Mouse (Mus musculus): ENCODE measurements around the gene Plekhg3.

Plekhg3 gene

DNA sequence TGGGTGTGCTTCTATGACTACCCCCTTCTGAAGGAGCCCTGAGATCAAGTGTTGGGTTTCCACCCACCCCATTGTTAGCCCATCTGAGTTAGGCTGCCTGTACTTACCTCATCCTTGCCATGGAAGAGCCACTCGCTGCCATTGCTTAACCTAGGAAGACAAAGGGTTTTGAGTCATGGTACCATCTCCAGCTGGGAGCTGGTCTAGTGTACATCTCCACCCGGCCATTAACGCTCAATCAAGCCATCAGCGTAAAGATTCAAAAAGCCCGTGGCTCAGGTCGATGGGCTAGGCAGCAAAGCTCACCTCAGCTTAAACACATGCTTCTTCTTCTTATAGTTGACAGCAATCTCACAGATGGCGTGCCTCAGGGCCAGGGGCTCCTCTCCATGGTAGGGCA is 52.8 kb downstream of the Plekhg3 start:
- no peak for DNase-seq (ENCODE audit: low read depth, low spot score)

DNA sequence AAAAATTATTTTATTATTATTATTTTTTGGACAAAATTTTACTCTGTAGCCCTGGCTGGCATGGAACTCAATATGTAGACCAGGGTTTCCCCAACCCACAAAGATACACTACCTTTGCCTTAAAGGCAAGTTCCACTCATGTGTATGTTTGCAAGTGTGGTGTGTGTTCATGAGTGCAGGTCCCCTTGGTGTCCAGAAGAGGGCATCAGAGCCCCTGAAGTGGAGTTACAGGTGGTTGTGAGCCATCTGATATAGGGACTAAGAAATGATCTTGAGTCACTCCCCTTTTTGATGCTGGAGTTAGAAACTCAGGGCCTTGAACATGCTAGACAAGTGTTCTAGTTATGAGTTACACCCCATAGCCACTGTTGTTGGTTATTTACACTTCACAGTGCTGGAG is 54.3 kb downstream of the Plekhg3 start:
- no peak for DNase-seq (ENCODE audit: low read depth, low spot score)

DNA sequence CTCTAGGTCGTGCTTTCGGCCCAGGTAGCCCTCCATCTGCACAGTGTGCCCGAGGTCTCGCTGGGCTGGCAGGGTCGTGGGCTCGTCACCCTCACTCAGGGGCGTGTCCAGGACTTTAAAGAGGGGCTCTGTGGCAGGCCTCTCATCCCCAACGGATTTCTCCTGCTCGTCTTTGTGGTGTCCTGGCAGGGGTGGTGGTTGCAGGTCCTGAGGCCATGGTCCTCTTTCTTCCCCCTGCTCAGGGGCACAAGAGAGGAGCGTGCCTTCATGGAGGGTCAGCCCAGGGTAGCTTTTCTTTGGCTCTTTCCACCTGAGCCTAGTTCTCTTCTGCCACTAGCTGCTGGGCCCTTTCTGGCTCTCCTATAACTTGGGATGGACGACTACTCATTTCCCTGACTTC is 56.7 kb downstream of the Plekhg3 start:
- no peak for DNase-seq (ENCODE audit: low read depth, low spot score)

- no peak for DNase-seq (ENCODE audit: low read depth, low spot score)
Measured at GRCm38 (mm10) chr12:76589531-76589930, 58.8 kb downstream of the Plekhg3 start.

DNA sequence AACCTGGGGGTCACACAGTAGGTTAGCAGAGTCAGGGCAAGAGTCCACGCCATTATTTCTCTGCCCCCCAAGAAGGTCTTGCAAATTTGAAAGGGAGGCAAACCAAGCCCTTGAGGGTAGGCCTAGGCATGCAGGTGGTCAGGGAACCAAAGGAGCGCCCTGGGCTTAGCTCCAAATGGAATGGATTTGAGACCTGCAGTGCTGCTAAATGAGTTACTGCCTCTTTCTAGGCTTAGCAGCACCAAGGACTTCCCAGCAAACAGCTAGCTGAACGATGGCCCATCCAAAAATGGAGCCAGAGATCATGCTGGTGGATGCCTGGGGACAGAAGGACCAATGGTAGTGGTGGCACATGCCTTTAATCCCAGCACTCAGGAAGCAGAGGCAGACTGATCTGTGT is 60.3 kb downstream of the Plekhg3 start:
- DNase-seq (ENCODE audit: low read depth, low spot score) = no peak

DNA sequence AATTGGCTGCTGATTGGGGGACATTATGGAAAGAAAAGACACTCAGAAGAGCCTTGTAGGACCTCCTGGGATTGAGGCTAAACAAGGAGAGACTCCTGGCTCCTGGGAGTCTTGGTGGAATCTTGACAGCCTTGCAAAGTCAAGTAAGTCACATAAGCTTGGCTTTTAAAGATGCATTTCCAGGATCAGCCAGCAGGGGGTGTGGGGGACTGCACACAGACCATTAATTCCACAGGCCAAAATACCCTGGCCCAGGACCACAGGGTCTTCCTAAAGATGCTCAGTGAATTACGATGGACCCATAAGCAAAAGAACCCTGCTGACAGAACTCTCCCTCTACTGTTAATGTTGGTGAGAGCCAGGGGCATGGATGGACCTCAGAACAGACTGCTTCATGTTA is 61.5 kb downstream of the Plekhg3 start:
- no peak for DNase-seq (ENCODE audit: low read depth, low spot score)

GRCm38 (mm10) chr12:76593254-76593653 is 62.6 kb downstream of the Plekhg3 start:
- DNase-seq (ENCODE audit: low read depth, low spot score) = no peak

DNA sequence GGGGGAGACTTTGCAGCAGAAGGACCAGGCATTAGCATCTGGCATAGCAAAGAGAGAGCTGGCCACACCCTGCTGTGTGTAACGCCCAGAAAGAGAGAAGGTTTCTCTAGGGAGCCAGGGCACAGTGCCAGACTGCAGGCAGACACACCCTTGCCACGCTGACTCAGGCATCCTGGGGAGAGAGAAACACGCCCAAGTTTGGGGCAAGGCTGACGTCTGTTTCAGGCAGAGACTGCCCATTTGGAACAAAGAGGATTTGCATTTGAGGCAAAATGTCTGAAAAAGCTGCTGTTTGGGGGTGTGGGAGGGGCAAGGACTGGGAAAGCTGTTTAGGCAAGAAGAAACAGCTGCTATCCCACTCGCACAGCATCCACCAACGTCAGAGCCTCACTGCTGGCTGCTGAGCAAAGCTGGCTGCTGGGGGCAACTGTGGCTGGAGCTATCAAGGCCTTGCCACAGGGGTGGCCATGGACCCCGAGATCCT is 63.2 kb downstream of the Plekhg3 start:
- DNase-seq (ENCODE audit: low read depth, low spot score) = no peak

DNA sequence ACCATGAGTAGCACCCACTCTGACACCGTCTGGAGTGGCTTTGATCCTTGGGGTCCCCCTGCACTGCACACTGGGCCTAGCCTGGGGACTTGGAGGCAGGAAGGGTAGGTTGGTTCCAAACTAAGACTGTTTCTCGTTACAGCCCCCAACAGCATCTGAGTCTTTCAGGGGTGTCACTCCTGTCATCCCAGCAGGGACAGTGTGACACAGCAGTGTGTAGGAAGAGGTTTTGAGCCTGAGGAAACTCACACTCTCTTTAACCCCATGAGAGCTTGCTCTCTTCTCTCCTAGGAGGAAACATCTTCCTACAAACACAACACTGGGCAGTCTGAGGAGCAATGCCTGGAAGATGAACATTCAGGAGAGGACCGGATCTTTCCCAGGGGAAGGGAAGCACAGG is 63.9 kb downstream of the Plekhg3 start:
- DNase-seq (ENCODE audit: low read depth, low spot score) = no peak

DNA sequence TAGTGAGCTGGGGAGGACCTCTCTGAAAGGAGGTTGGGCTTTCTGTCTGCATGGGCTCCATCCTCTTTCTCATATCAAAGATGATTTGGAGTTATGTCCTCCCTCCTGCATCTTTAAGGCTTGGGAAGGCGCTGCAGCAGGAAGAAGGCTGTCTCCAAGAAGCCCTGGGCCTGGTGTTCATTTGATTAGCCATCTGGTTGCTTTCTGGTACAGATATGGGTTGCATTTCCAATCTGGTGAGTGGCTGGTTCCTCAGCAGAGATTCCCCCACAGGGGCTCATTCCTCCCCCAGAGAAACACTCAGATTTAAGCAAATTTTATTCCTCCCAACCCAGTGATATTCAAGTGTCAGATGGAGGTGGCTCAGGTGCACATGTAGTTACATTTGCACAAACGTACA is 65.1 kb downstream of the Plekhg3 start:
- no peak for DNase-seq (ENCODE audit: low read depth, low spot score)

DNA sequence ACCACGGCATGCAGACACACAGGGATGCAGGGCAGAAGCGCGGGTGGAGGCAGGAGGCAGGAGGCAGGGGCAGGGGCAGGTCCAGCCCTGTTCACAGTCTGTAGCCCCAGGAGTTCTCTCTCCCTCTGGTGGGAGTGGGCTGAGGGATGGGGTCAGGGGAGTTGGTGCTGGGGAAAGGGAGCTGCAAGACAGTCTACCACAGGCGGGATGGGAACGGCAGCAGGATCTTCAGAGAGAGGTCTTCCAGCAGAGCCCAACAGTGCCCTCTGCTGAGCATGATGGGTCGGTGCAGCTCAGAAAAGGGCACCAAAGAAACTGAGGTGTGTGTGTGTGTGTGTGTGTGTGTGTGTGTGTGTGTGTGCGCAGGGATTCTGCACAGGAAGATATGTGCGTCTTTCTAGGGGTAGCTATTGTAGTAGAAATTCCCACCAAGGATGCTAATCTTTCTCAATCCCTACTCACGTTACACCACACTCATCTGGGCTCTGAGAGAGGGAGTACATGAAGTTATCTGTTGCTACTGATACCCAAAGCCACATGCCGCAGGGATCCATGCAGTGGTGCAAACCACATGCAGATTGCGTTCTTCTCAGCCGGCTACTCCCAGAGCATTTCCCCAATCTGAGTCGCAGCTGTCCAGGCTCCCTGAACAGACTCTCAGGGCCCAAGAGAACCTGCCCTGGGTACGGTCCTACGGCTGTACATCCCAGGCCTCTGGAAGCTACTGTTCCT is 65.8 kb downstream of the Plekhg3 start:
- DNase-seq (ENCODE audit: low read depth, low spot score) = no peak

- no peak for DNase-seq (ENCODE audit: low read depth, low spot score)
Measured at GRCm38 (mm10) chr12:76597577-76598100, 66.9 kb downstream of the Plekhg3 start.

DNA sequence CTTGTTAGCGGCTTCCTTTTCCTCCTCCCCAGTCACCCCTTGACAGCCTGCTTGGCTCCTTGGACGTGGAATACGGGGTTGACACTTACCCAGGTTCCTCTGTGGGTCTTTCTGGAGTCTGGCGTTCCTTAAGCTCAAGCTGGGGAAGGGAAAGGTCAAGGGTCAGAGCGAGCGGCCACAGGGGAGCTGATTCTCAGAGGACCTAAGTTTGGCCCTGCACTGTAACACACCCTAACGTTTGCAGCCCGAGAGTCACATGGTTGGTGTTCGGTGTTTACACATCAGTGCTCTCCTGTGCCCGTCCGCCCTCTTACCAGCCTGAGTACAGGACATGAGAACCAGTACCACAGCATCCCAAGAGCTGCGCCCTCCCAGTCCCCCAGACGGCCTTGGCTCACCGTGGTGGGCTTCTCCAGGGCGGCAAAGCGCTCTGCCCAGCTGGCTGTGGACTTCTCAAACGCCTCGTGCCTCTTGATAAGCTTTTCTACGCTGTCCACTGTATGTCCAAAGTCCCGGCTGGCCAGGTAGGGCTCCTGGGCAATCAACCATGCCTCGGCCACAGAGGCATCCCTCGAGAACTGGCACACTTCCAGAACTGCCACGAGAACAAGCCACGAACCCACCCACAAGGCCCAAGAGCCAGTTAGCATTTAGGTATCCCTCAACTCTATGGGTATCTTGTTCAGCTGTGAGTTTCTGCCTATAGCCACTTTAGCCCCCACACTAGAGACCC is 67.7 kb downstream of the Plekhg3 start:
- DNase-seq (ENCODE audit: low read depth, low spot score) = no peak

GRCm38 (mm10) chr12:76603779-76604178 is 73.1 kb downstream of the Plekhg3 start:
- no peak for DNase-seq (ENCODE audit: low read depth, low spot score)

DNA sequence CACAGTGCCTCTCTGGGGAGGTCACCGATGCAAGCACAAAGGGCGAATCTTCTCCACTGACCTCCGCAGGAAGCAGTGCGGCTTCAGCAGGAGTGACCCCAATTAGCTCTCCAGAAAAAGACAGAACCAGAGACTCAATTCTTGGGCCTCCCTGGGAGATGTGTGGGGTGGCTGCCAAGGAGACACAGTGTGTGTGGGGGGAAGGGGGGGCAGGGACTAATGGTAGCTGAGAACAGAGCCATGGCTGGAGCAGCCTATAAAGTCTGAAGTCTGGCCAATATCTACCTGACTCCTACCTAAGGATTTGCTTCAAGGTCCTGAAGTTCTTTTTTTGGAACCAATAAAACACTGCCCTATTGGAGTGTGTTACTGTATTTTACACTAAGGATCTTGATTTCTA is 73.9 kb downstream of the Plekhg3 start:
- no peak for DNase-seq (ENCODE audit: low read depth, low spot score)

DNA sequence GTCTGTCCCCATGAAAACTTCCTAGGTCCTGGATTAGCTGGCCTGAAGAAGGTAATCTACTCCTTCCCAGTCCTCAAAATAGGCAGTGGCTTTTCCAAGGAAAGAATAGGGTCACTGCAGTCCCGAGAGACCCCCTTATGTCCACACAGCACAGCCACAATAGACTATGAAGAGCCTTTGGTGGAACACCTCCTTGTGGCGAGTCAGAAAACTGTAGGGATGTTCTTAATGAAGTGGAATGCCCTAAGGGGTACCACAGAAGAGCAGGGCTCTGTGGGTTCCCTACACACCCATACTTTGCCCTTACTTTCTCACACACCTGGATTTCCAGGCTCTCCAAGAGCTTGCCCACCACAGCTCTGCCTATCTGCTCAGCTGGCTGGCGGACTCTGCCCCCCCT is 75.1 kb downstream of the Plekhg3 start:
- DNase-seq (ENCODE audit: low read depth, low spot score) = no peak

DNA sequence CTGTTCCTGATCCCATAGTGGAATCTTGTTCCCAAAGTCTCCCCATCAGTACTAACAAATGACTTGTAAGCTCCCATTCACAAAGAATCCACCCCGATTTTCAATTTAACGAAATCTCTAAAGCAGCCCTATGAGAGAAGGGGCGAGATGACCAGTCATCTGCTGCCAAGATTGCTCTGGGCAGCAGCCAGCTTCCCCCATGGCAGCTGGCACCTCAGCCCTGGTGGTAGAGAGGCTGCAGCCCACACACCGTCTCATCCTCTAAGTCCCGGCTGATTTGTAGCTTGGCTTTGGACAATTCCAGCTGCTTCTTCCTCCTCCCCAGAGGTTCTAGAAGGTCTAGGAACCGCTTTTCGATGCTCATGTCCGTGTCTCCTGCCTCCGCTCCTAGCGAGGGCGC is 77.5 kb downstream of the Plekhg3 start:
- no peak for DNase-seq (ENCODE audit: low read depth, low spot score)

DNA sequence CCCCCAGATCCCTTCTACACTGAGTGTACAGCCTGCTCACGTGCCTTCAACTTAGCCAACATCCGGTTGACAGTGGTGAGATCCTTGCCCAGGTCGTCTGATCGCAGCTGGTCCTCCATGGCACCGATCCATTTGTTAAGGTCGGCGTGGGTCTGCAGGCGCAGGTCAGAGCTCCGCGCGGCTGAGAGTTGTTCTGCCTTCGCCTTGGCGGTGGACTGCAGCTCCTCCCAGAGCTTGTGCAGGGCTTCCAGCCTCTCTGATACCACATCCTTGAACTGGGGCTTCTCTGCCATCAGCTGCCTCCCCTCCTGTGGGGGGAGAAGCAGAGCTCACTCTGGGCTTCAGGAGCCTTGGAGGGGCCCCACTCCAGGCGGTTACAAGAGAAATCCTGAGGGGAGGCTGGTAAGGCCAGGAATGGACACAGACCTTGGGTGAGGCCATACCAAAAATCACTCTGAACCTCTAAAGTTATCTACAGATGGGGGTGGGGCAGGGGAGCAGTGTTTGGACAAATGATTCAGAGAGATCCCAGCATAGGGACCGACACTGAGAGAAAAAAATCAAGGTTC is 78.4 kb downstream of the Plekhg3 start:
- no peak for DNase-seq (ENCODE audit: low read depth, low spot score)

DNA sequence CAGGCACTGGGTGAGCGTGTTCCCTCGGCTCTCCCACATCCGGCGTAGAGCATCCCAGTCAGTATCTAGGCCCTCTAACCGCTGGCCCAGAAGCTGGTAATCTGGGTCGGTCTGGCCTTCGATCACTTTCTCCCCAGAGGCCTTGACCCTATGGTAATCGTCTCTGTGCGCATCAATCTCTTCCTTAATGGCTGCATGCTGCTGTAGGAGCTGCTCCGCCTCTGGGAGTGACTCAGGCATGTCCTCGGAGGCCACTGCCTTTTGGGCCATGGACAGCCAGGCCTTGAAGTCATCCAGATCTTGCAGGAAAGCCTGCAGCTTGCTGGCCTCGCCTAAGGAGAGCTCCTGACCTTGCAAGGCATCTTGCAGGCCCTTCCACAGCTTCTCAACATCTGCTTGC is 81.9 kb downstream of the Plekhg3 start:
- DNase-seq (ENCODE audit: low read depth, low spot score) = no peak

- no peak for DNase-seq (ENCODE audit: low read depth, low spot score)
Measured at GRCm38 (mm10) chr12:76614868-76615579, 84.3 kb downstream of the Plekhg3 start.

DNA sequence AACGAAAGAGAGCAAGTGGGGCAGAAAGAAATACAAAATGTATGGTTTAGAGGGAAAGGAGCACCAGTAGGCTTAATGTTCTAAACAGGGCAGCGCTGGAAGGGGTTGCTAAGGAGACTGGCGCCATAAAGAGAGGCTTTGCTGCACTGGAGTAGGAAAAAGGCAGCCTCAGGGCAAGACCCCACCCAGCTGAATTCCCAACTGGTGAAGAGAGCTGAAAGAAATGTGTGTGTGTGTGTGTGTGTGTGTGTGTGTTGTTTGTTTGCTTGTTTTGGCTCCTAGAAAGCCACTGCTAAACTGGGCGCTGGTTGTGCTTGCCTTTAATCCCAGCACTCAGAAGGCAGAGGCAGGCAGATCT is 84.9 kb downstream of the Plekhg3 start:
- DNase-seq (ENCODE audit: low read depth, low spot score) = no peak

DNA sequence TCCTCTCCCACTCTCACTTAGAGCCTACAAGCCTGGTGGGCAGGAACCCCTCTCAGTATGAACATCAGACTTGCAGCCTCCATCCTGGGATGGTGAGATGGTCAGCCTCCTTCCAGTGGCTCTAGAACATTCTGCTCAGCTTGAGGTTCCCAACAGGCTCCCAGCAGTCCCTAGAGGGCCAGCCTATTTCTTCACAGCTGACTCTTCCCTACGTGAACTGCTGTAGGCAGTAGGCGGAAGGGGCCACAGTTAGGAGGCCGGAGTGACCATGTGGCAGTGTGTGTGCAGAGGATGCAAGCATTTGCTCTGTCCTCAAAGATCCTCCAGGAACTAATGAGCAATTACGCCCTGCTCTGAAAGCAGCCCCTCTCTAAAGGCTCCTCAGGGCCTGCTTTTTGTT is 87.5 kb downstream of the Plekhg3 start:
- DNase-seq (ENCODE audit: low read depth, low spot score) = no peak
